Mouse (Mus musculus) urinary bladder, adult 2 months (tissue): ENCODE measurements around the gene Aicda. TPM values are rescaled to one million over a fixed set of nuclear protein-coding genes. Genes with fewer than 3 reads are reported as not detected.
"Not testable (repeated sequence)": the region's sequence is repeated elsewhere in the genome, so short reads cannot be mapped to it uniquely, and the experiment has no call there.

Experiments used
- DNase-seq: peaks from one replicate; pipeline ENCODE4 v3.0.0; 2022; ENCODE audit warnings: low spot score
- polyA plus RNA-seq: library from polyadenylated mRNA; depleted of rRNA; stranded (reverse); fragments of >200 nt; gene quantifications from 2 replicates; pipeline ENCODE4 v1.2.3, GENCODE M21; 2012; rRNA removed

Aicda gene
- not detected in 2 replicates for polyA plus RNA-seq

- no peak for DNase-seq
These were observed at the start of gene Aicda for GRCm38 (mm10) chr6:122553606-122554005. Gene Aicda, plus strand, starts transcription at chr6:122553801.

- no peak for DNase-seq
These were observed 48.6 kb upstream of the Aicda start for GRCm38 (mm10) chr6:122505041-122505440.

- DNase-seq, result no peak
These were observed 48.1 kb upstream of the Aicda start, which contains the start of gene Mfap5 for GRCm38 (mm10) chr6:122505545-122505944. Gene Mfap5, plus strand, starts transcription at chr6:122505845.

GRCm38 (mm10) chr6:122508494-122508893, 45.1 kb upstream of the Aicda start:
- DNase-seq, result no peak

GRCm38 (mm10) chr6:122512914-122513878, 40.4 kb upstream of the Aicda start:
- no peak for DNase-seq

GRCm38 (mm10) chr6:122514312-122514711, 39.3 kb upstream of the Aicda start:
- DNase-seq, result no peak

GRCm38 (mm10) chr6:122515762-122516161, 37.8 kb upstream of the Aicda start:
- not testable (repeated sequence) for DNase-seq

- DNase-seq, result no peak
These were observed 35.9 kb upstream of the Aicda start for GRCm38 (mm10) chr6:122517668-122518067.

GRCm38 (mm10) chr6:122519384-122519783, 34.2 kb upstream of the Aicda start:
- DNase-seq, result no peak

GRCm38 (mm10) chr6:122522595-122522994, 31.0 kb upstream of the Aicda start:
- no peak for DNase-seq

GRCm38 (mm10) chr6:122523289-122523688, 30.3 kb upstream of the Aicda start:
- no peak for DNase-seq

GRCm38 (mm10) chr6:122527596-122527995, 26.0 kb upstream of the Aicda start:
- no peak for DNase-seq

- no peak for DNase-seq
These were observed 25.5 kb upstream of the Aicda start for GRCm38 (mm10) chr6:122528136-122528535.

- DNase-seq, result no peak
These were observed 22.0 kb upstream of the Aicda start for GRCm38 (mm10) chr6:122531466-122532174.

DNA sequence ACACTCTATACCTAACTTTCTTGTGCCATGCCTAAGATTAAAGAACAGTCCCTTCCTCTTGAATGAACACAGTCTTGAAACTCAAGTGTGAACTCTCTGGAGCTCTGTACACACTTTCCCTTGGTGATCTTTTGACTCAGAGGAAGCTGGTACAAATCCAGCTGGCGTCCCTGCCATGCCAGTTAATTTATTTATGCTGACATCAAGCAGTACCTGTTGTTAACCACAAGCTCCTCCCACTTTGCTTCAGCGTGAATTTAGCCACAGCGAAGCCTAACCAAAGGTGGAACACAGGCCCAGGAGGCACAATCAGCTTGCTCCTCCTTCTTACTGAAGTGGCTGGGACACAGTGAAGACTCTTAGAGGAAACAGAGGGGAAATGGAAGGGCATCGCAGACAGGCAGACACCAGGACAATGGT, 20.7 kb upstream of the Aicda start:
- no peak for DNase-seq

DNA sequence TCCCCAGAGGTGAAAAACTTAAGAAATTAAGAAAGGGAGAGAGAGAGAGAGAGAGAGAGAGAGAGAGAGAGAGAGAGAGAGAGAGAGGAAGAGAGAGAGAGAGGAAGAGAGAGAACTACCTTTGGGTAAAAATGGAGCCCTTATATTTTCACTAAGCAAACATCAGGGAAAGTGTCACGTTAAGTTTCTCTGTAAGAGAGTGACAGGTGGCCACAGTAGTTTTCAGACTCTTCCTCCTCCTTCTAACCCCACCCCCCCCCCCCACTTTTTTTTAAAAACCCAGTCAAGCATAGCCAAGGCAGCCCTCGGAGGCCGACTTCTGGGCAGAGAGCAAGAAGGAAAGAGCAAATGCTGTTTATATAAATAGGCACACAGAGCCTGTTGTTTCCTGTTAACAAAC, 19.6 kb upstream of the Aicda start:
- no peak for DNase-seq

DNA sequence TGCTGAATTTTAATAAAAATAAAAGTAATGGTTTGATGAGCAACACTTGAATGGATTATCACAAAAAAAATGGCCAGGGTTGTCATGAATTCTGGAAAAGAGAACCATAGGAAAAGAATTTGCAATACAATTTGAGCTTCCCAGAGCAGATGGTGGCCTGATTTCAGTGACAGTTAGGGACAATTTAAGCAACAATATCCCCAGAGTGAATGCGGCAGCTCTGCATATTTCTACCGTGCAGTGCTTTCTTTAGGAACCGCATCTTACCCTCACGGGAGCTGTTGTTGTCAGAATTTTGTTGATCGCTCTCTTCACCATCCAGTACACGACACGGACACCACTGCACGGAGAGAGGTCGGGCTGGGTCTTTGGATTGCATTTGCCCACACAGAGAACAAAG, 14.0 kb upstream of the Aicda start:
- DNase-seq, result no peak

DNA sequence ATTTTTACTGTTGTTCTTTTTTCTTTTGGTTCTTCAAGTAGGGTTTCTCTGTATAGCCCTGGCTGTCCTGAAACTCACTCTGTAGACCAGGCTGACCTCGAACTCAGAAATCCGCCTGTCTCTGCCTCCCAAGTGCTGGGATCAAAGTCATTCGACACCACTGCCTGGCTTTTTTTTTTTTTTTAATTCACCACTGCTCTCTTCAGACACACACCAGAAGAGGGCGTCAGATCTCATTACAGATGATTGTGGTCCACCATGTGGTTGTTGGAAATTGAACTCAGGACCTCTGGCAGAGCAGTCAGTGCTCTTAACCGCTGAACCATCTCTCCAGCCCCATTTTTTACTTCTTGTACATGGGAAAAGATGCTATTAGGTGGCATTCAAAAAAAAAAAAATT, 11.1 kb upstream of the Aicda start:
- DNase-seq, result not testable (repeated sequence)

DNA sequence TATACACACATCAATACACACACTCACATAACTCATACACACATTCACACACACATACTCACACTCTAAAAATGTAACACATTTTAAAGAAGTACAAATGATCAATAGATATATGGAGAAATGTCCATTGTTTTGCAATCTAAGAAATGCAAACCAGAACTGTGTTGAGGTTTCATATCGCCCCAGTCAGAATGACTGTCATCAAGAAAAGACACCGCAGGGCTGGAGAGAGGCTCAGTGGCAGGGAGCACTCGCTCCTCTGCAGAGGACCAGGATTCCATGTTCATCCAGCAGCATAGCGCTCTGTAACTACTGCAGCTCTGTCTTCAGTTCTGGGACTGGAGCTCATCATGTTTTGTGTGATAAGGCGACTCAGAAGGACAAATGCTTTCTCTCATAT, 10.0 kb upstream of the Aicda start:
- no peak for DNase-seq

GRCm38 (mm10) chr6:122544672-122545071, 8.9 kb upstream of the Aicda start:
- no peak for DNase-seq

DNA sequence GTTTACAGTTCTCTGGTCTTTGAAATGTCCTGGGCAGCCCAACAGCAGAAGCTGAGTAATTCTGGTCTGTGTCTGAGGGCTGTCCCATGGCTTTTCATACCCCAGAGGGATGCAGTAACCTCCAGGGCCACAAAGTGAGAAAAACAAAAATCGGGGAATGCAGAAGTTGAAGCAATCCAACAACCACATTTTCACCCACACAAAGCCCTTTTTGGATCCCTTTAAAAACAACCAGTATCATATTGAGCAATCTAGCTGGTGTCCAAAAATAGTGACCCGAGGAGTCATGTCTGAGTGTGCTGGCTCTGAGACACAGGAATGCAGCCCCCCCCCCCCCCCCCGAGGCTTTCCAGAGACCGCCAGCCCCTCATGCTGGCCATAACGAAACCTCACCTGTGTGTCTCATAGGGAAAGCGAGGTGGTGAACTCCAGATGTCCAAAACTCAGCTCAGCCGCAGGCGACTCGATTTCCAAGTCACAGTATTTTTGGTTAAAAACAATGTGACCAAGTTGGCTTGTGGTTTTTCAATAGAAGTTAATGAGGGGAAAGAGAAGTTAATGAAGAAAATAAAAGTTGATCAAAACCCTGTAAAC, 8.2 kb upstream of the Aicda start:
- DNase-seq, result no peak

- no peak for DNase-seq
These were observed 7.7 kb upstream of the Aicda start for GRCm38 (mm10) chr6:122545948-122546347.
